Mouse (Mus musculus): ENCODE measurements around the gene Rab11fip2.

GRCm38 (mm10) chr19:59860799-59861198 lies 82.7 kb downstream of the Rab11fip2 start:
- TF ChIP-seq CTCF (IDR thresholded peaks at IDR 0.05) (no peak), EP300 (IDR thresholded peaks at IDR 0.05; ENCODE audit: insufficient read depth, low read depth, low read length) (no peak), POLR2A (IDR thresholded peaks at IDR 0.05; ENCODE audit: insufficient read depth, low read depth, low read length) (no peak)

Measured in heart, adult 2 months (tissue).